Mouse (Mus musculus) kidney, embryonic 15.5 days (tissue): Measurements from ENCODE around the gene Fbxw18. TPM values are rescaled to one million over a fixed set of nuclear protein-coding genes. Genes with fewer than 3 reads are reported as not detected.
"Not testable (repeated sequence)": the region's sequence is repeated elsewhere in the genome, so short reads cannot be mapped to it uniquely, and the experiment has no call there.

Source experiments
- ATAC-seq: fragments of 200-750 bp; cut with Nextera tagmentation; replicated peaks from 2 replicates; pipeline ENCODE4 v1.8.0; 2017; ENCODE audit warnings: moderate TSS enrichment; ENCODE audit not compliant: low FRiP score
- H3K27ac ChIP-seq: fragments of 300-500 bp; sonication (generic); 2 replicates; pipeline ENCODE4 v1.5.1; 2015; ENCODE audit warnings: mild to moderate bottlenecking, inconsistent platforms
- H3K27me3 ChIP-seq: fragments of 300-500 bp; sonication (generic); 2 replicates; pipeline ENCODE4 v1.6.1; 2015; ENCODE audit warnings: inconsistent platforms
- H3K36me3 ChIP-seq: fragments of 300-500 bp; sonication (generic); 2 replicates; pipeline ENCODE4 v1.6.1; 2015; ENCODE audit warnings: inconsistent platforms
- H3K4me1 ChIP-seq: fragments of 300-500 bp; sonication (generic); 2 replicates; pipeline ENCODE4 v1.6.1; 2015; ENCODE audit warnings: inconsistent platforms
- H3K4me2 ChIP-seq: fragments of 300-500 bp; sonication (generic); 2 replicates; pipeline ENCODE4 v1.6.1; 2015; ENCODE audit warnings: moderate library complexity, mild to moderate bottlenecking, inconsistent platforms
- H3K4me3 ChIP-seq: fragments of 300-500 bp; sonication (generic); replicated peaks from 2 replicates; pipeline ENCODE4 v1.5.1; 2015; ENCODE audit warnings: mild to moderate bottlenecking, inconsistent platforms
- H3K9ac ChIP-seq: fragments of 300-500 bp; sonication (generic); 2 replicates; pipeline ENCODE4 v1.6.1; 2015; ENCODE audit warnings: mild to moderate bottlenecking, inconsistent platforms
- H3K9me3 ChIP-seq: fragments of 300-500 bp; sonication (generic); replicated peaks from 2 replicates; pipeline ENCODE4 v1.6.1; 2016; ENCODE audit warnings: inconsistent platforms
- WGBS: fragments of 180-500 bp; shearing (Covaris S2); methylation state at CpG from one replicate; pipeline ENCODE4 v1.1.7; 2015; ENCODE audit warnings: mixed read lengths; 5-methylcytosine and 5-hydroxymethylcytosine counted together
- polyA plus RNA-seq: library from polyadenylated mRNA; unstranded; fragments of >200 nt; fragmentation: Nextera tagmentation; extraction: Ambion mirVana; gene quantifications from 2 replicates; pipeline ENCODE4 v1.2.1, GENCODE M21; 2015

The Fbxw18 gene
- 0.10 TPM in 1 of 2 replicates, not detected in the other for polyA plus RNA-seq

DNA sequence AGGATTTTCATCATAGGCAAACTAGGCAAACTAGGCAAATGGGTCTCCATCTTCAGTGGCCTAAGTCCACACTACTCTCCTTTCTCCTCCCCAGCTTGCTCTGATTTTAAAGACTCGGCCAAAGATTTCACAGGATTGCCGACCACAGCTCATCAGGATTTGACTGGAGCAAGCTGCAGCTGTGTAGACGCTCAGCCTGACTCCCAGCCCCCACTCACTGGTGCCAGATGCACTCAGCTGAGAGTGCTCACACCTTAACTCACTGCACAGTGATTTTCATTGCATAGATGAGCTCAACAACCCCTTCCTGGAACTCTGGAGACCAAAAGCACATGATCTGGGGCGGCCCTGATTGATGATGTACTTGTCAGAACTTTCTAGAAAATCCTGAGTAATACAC is at the start of gene Fbxw18:
Gene Fbxw18 (minus strand): TSS at position 101 of the 400 bp plus-strand sequence.
- H3K9me3 ChIP-seq, H3K36me3 ChIP-seq, H3K4me1 ChIP-seq, H3K27me3 ChIP-seq, ATAC-seq, H3K9ac ChIP-seq, H3K27ac ChIP-seq, H3K4me2 ChIP-seq, H3K4me3 ChIP-seq: not testable (repeated sequence)
- 78% methylated on average over 4 of the region's 4 CpGs for WGBS

- H3K36me3 ChIP-seq, H3K9ac ChIP-seq, ATAC-seq, H3K27me3 ChIP-seq, H3K4me3 ChIP-seq, H3K9me3 ChIP-seq, H3K4me1 ChIP-seq, H3K27ac ChIP-seq, H3K4me2 ChIP-seq: not testable (repeated sequence)
- WGBS = 91% methylated on average over 3 of the region's 3 CpGs
Measured at GRCm38 (mm10) chr9:109745989-109746388, 43.5 kb upstream of the Fbxw18 start, which contains the start of gene Fbxw26. Gene Fbxw26 (minus strand): TSS chr9:109746089.

DNA sequence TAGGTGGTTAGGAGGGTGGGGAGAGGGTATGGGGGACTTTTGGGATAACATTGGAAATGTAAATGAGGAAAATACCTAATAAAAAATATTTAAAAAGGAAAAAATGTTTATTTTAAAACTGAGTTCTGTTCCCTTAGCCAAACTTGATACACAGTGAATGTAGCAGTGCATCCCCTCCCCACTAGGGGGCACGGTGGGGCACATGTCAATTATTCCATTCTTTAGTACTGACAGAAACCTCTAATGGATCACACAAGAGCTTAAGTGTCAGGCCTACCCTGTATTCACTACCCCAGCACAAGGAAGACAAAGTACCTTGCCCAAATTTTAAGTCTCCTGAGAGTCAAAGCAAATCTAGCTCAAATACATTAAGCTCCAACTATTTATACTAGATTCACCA is 17.2 kb downstream of the Fbxw18 start:
- Histone ChIP-seq H3K4me3 (no peak overlapping the region), H3K9me3 (no peaks in the 10 kb centered on the region), H3K36me3 (no peaks in the 10 kb centered on the region), H3K4me2 (no peak overlapping the region), H3K4me1 (no peaks in the 10 kb centered on the region), H3K27me3 (no peaks in the 10 kb centered on the region), H3K27ac (no peak overlapping the region), H3K9ac (no peak overlapping the region)
- no peak for ATAC-seq
- 9% methylated on average over 1 of the region's 1 CpGs for WGBS

- H3K27ac ChIP-seq, H3K36me3 ChIP-seq, H3K4me1 ChIP-seq, ATAC-seq, H3K9me3 ChIP-seq, H3K4me3 ChIP-seq, H3K27me3 ChIP-seq, H3K4me2 ChIP-seq, H3K9ac ChIP-seq: not testable (repeated sequence)
- WGBS = 82% methylated on average over 2 of the region's 2 CpGs
Measured at GRCm38 (mm10) chr9:109664552-109664951, 37.9 kb downstream of the Fbxw18 start, which contains the start of gene Fbxw25. Gene Fbxw25 (minus strand): TSS chr9:109664652.

Other genes with a start within 250 kb of the Fbxw18 start
- gene Fbxw19, start 206.8 kb downstream of the Fbxw18 start, polyA plus RNA-seq = not detected in 2 replicates
- gene Fbxw15, start 134.4 kb downstream of the Fbxw18 start, polyA plus RNA-seq = 0.93 and 0.96 TPM in 2 replicates
- 0.32 and 0.44 TPM in 2 replicates for gene Fbxw24, start 76.6 kb downstream of the Fbxw18 start, polyA plus RNA-seq
- gene Fbxw25, start 38.0 kb downstream of the Fbxw18 start, polyA plus RNA-seq = 0.10 and 0.21 TPM in 2 replicates
- not detected in 2 replicates for gene Fbxw26, start 43.4 kb upstream of the Fbxw18 start, polyA plus RNA-seq
- gene Fbxw27, start 88.0 kb upstream of the Fbxw18 start, polyA plus RNA-seq = not detected in 2 replicates
- 14.2 and 14.3 TPM in 2 replicates for gene Spink8, start 109.6 kb upstream of the Fbxw18 start, polyA plus RNA-seq
- 70.2 and 78.4 TPM in 2 replicates for gene Nme6, start 130.0 kb upstream of the Fbxw18 start, polyA plus RNA-seq
- 3.1 and 4.5 TPM in 2 replicates for gene Camp, start 146.9 kb upstream of the Fbxw18 start, polyA plus RNA-seq
- gene Cdc25a, start 172.9 kb upstream of the Fbxw18 start, polyA plus RNA-seq = 26.3 and 29.5 TPM in 2 replicates
- 56.2 and 62.0 TPM in 2 replicates for gene Map4, start 228.8 kb upstream of the Fbxw18 start, polyA plus RNA-seq